Mouse (Mus musculus): Measurements from ENCODE around the gene Ipo13.

DNA sequence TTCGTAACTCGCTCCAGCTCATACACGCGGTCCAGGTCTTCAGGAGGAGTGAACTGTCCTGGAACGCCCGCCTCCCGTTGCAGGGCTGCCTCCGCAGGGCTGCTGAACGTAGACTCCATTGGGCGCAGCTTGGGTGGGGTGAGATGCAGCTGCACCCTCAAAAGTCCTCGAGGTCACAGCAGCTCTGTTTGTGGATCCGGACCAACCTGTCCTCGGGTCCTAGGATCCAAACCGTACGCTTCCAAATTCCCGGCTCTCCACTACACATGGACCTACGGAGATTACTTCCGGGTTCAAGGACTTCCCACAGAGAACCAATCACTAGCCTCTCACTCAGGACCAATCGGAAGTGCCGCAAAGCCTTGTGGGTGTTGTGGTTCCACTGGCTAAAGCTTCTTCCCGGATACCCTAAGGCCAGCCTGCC is 23.0 kb downstream of the Ipo13 start, which contains the start of gene Dph2:
- TF ChIP-seq CTCF (IDR thresholded peaks at IDR 0.05; ENCODE audit: low read depth, low read length) (no peak), POLR2A (IDR thresholded peaks at IDR 0.05; ENCODE audit: borderline replicate concordance, low read depth, low read length) (no peak)
